Mouse (Mus musculus) cerebellum, adult 11 months (tissue): ENCODE results near the gene Enpp7.

ENCODE experiments used
- DNase-seq: peaks from one replicate; pipeline ENCODE4 v3.0.0; 2022

Gene Enpp7

GRCm38 (mm10) chr11:118998540-118999265 lies 10.7 kb downstream of the Enpp7 start:
- peak; percentile 80 for DNase-seq

- DNase-seq: peak; percentile 43
Observed at GRCm38 (mm10) chr11:118999361-118999804, 11.4 kb downstream of the Enpp7 start.

- no peak for DNase-seq
Observed at GRCm38 (mm10) chr11:119000877-119001276, 12.9 kb downstream of the Enpp7 start.

- DNase-seq: no peak
Observed at GRCm38 (mm10) chr11:119001493-119002128, 13.6 kb downstream of the Enpp7 start.

GRCm38 (mm10) chr11:119005547-119006275 lies 17.7 kb downstream of the Enpp7 start:
- DNase-seq: no peak

- DNase-seq: no peak
Observed at GRCm38 (mm10) chr11:119006462-119006861, 18.5 kb downstream of the Enpp7 start.

- no peak for DNase-seq
Observed at GRCm38 (mm10) chr11:119007461-119008456, 19.8 kb downstream of the Enpp7 start.

GRCm38 (mm10) chr11:119014455-119014854 lies 26.5 kb downstream of the Enpp7 start:
- no peak for DNase-seq

- DNase-seq: no peak
Observed at GRCm38 (mm10) chr11:119017506-119017905, 29.5 kb downstream of the Enpp7 start.

GRCm38 (mm10) chr11:119021180-119021579 lies 33.2 kb downstream of the Enpp7 start:
- no peak for DNase-seq

GRCm38 (mm10) chr11:119022068-119022894 lies 34.3 kb downstream of the Enpp7 start:
- no peak for DNase-seq

GRCm38 (mm10) chr11:119022895-119023615 lies 35.1 kb downstream of the Enpp7 start, which contains the start of gene Cbx2:
Gene Cbx2 (plus strand): TSS chr11:119022962.
- peak; percentile 78 for DNase-seq

- DNase-seq: no peak
Observed at GRCm38 (mm10) chr11:119023616-119023980, 35.6 kb downstream of the Enpp7 start.

- no peak for DNase-seq
Observed at GRCm38 (mm10) chr11:119024260-119024659, 36.3 kb downstream of the Enpp7 start.

- no peak for DNase-seq
Observed at GRCm38 (mm10) chr11:119026203-119026602, 38.2 kb downstream of the Enpp7 start.

GRCm38 (mm10) chr11:119033874-119034558 lies 46.0 kb downstream of the Enpp7 start:
- DNase-seq: peak; percentile 72

- DNase-seq: no peak
Observed at GRCm38 (mm10) chr11:119034635-119035034, 46.6 kb downstream of the Enpp7 start.

GRCm38 (mm10) chr11:119035094-119035685 lies 47.2 kb downstream of the Enpp7 start:
- DNase-seq: no peak

- no peak for DNase-seq
Observed at GRCm38 (mm10) chr11:119035686-119036165, 47.7 kb downstream of the Enpp7 start.

GRCm38 (mm10) chr11:119036447-119036846 lies 48.5 kb downstream of the Enpp7 start:
- no peak for DNase-seq
